Mouse (Mus musculus): ENCODE measurements around the gene Ier3.

DNA sequence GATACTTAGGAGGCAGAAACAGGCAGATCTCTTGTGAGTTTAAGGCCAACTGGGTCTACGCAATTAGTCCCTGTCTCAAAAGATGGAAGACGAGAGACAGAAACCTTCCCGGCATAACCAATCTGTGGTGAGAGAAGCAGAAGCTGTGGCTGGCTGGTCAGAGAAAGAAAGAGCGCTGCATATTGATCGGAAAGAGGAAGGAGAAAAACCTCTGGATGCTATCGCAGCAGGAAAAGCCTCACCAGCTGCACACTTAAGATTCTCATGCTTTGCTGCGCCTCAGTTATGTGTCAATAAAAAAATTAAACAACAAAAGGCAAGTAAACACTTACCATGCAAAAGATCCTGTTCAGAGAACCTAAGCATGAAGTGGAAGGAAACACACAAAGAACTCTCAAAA, 41.1 kb upstream of the Ier3 start:
- TF ChIP-seq CTCF (IDR thresholded peaks at IDR 0.05) (no peak), EP300 (IDR thresholded peaks at IDR 0.05) (no peak)

Data from lung, postnatal 0 days (tissue).